Mouse (Mus musculus): Measurements from ENCODE around the gene Nrn1l. TPM values are rescaled to one million over a fixed set of nuclear protein-coding genes. Genes with fewer than 3 reads are reported as not detected.

Nrn1l gene
- total RNA-seq, 2 experiments from 2014 or later = 0.57 TPM; not detected in 1

GRCm38 (mm10) chr8:105889756-105890465 lies 3.5 kb upstream of the Nrn1l start:
- no peak for ATAC-seq (replicated peaks; ENCODE audit: poor library complexity)

DNA sequence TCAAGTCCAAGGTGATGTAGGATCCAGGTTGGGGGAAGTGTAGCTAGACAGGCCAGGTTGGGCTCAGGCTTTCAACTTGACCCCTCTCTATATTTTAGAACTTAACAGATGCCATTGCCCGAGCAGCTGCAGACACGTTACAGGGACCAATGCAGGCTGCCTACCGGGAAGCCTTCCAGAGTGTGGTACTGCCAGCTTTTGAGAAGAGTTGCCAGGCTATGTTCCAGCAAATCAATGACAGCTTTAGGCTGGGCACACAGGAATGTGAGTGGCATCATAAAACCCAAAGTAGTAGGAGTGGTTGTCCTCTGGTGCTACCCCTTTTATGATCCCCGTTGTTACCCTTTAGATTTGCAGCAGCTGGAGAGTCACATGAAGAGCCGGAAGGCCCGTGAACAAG lies 2.5 kb upstream of the Nrn1l start:
- ATAC-seq (replicated peaks; ENCODE audit: poor library complexity) = no peak

DNA sequence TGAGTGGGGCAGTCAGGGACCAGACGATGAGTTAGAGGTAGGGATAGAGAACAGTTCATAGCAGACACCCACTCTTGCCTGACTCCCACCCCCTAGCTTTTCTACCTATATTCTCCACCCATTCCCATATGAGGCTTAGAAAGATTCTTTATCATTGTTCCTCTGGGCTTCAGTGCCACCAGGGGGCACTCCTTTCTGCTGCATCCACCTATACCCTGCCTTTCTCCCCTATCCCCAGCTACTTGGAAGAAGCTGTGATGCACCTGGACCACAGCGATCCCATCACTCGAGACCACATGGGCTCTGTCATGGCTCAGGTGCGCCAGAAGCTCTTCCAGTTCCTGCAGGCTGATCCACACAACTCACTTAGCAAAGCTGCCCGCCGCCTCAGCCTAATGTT lies 935 bp upstream of the Nrn1l start:
- ATAC-seq (replicated peaks; ENCODE audit: poor library complexity) = peak; percentile 45; the same call in 1 of the 2 replicates

GRCm38 (mm10) chr8:105897801-105898480 lies 4.6 kb downstream of the Nrn1l start:
- ATAC-seq (replicated peaks; ENCODE audit: poor library complexity) = no peak

- peak; percentile 95 for ATAC-seq (replicated peaks; ENCODE audit: poor library complexity)
These were observed 7.0 kb downstream of the Nrn1l start, which contains the start of gene Pskh1 for GRCm38 (mm10) chr8:105900180-105900940. Gene Pskh1, plus strand, starts transcription at chr8:105900441.

GRCm38 (mm10) chr8:105900941-105901616 lies 7.7 kb downstream of the Nrn1l start:
- peak; percentile 68 for ATAC-seq (replicated peaks; ENCODE audit: poor library complexity)

DNA sequence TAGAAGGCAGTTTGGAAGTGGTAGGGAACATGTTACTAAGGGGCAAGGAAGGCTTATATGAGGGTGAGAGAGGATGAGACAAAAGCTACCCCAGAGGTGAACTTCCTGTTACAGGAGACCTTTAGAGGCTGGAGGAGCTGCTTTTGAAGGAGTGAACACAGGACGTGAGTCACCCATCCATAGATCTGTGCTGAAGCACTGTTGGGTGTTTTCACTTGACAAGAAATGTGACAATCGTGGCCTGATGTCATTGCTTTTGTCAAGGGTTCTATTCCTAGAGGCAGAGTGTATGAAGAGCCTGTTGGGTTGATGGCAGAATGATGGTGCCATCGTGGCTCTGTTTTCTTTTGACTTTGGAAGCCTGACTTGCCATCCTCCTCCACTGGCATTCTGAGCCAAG lies 26.0 kb downstream of the Nrn1l start:
- no peak for ATAC-seq (replicated peaks; ENCODE audit: poor library complexity)

DNA sequence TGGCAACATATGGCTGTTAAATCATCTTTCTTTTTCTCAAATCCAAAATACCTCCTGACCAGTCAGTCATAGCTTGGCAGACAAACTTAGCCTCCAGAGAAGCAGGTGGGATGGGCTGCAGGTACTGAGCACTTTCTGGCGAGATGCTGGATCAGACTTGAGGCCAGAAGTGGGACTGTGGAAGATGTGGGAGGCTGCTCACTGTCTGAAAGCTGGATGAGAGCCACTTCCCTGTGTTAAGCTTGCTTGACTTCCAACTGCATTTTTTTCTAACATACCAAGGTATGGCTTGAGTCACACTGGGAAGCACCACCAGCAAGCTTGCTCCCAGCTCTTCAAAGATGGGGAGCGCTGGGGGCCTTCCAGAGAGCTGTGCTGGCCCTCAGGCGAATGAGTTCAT lies 31.8 kb downstream of the Nrn1l start:
- no peak for ATAC-seq (replicated peaks; ENCODE audit: poor library complexity)

GRCm38 (mm10) chr8:105930602-105931001 lies 37.2 kb downstream of the Nrn1l start:
- ATAC-seq (replicated peaks; ENCODE audit: poor library complexity) = peak; percentile 97

- no peak for ATAC-seq (replicated peaks; ENCODE audit: poor library complexity)
These were observed 37.9 kb downstream of the Nrn1l start for GRCm38 (mm10) chr8:105931271-105931670.

DNA sequence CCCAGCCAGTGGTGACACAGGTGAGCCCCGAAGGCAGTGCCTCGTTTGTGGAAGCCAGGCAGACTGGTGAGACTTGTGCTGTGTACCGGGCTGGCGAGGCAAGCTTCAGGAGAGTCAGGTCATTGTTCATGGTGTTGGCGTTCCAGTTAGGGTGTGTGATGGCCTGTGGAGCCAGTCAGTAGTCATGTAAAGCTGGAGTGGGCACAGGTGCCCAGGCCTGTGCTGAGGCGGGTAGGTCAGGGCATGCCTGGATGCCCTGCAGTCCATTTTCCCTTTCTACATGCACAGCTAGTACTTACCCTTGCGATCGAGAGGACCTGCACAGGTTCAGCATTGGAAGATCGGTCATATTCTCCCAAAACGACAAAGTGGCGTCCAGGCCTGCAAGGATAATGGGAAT lies 39.2 kb downstream of the Nrn1l start:
- no peak for ATAC-seq (replicated peaks; ENCODE audit: poor library complexity)

- no peak for ATAC-seq (replicated peaks; ENCODE audit: poor library complexity)
These were observed 40.4 kb downstream of the Nrn1l start, which contains the start of gene Ctrl for GRCm38 (mm10) chr8:105933762-105934161. Gene Ctrl, minus strand, starts transcription at chr8:105933862.

DNA sequence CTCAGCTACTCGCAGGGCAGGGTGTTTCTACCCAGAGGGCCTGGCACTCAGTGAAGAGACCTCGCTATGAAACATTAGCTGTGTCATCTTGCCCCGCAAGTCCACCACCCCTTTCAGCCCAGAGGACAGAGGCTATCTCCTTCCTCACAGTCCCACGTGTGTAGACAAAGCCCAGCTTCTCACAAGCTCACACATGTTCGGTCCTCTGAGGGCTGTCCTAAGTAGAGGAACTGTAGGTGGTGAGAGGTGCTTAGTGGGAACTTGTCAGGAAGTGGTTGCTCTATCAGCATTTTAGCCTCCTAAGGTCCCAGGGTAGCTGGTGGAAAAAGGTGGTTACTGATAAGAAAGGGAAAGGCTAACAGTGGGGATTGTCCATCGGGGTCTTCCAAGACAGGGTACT lies 41.7 kb downstream of the Nrn1l start:
- ATAC-seq (replicated peaks; ENCODE audit: poor library complexity) = no peak

DNA sequence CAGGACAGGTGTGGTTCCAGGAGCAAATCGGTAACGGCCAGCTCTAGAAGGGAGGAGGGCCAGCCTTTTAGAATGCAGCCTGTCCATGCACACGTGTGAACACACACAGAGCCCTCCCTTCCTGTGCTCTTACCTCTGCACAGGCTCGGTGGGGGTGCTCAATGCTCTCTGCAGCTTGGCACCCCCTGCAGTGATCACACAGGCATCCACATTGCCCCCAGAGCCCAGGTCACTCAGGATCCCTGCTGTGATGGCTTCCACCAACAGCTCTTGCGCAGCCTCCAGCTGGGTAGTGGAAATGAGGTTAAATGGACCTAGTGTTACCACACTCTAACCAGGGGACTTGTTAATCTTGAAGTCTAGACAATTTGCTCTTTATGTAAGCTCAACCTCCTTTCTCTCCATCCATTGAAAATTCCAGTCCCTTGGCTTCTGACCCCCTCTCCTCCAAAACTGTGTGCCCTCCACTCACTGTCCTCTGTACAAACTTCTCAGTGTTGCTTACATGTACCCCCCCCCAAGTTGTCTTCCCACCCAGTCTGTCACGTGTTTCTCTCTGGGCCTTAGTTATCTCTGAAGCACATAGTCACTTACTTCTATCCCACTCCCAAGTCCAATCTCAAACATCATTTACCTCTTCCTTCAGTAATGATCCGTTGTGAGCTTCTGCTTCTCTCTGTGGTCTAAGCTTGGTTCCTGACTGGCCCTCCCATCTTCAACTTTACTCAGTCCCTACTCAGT lies 42.7 kb downstream of the Nrn1l start:
- ATAC-seq (replicated peaks; ENCODE audit: poor library complexity) = no peak

GRCm38 (mm10) chr8:105936866-105937475 lies 43.6 kb downstream of the Nrn1l start:
- ATAC-seq (replicated peaks; ENCODE audit: poor library complexity) = peak; percentile 81

- ATAC-seq (replicated peaks; ENCODE audit: poor library complexity) = peak; percentile 54
These were observed 44.3 kb downstream of the Nrn1l start for GRCm38 (mm10) chr8:105937496-105938305.

DNA sequence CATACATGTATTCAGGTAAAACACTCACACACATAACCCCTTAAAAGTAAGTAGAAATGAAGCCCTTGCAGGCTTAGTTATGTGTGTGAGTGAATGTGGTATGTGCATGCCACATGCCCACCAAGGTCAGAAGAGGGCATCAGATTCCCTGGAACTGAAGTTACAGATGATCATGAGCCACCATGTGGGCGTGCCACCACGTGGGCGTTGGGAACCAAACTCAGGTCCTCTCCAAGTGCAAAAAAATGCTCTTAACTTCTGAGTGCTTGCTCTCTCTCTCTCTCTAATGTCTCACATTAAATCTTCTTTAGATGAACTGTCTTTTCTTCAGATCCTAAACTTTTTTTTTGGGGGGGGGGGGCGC lies 44.9 kb downstream of the Nrn1l start, which contains the start of gene Psmb10:
Gene Psmb10, minus strand, starts transcription at position 139 of the 364 bp plus-strand sequence.
- ATAC-seq (replicated peaks; ENCODE audit: poor library complexity) = peak; percentile 40

GRCm38 (mm10) chr8:105942026-105942425 lies 48.7 kb downstream of the Nrn1l start:
- no peak for ATAC-seq (replicated peaks; ENCODE audit: poor library complexity)

GRCm38 (mm10) chr8:105942542-105942941 lies 49.2 kb downstream of the Nrn1l start:
- ATAC-seq (replicated peaks; ENCODE audit: poor library complexity) = no peak
